In genomic region chr11:90782975-90783374, GRCm38 (mm10) we compare ENCODE assay signal across 8 mouse cellular contexts.
A peak's percentile ranks its signal among the peaks of the same experiment; 100 is the strongest.
DNase-seq lines count a peak whose midpoint lies in the region; ATAC-seq and TF ChIP-seq lines count a peak whose summit lies in the region.

No protein-coding gene starts in this region.

- DNase-seq in hindbrain, embryonic 14.5 days (ENCODE audit: low spot score), result peak; percentile 62
- peak; percentile 24 for DNase-seq in adrenal gland, postnatal 10 days
- peak; percentile 40 for DNase-seq in embryo, embryonic 9.5 days (ENCODE audit: extremely low spot score)
- DNase-seq in layer of hippocampus, adult 2 months (ENCODE audit: low spot score in 2 of 2), result peak in 1 of 2 experiments; percentile 12
- peak; percentile 75 for DNase-seq in midbrain, embryonic 14.5 days
- DNase-seq in gastrocnemius, postnatal 25 days, result no peak

- H3K27ac ChIP-seq in hindbrain, embryonic 14.5 days, result no peak overlapping the region
- H3K27ac ChIP-seq in hindbrain, embryonic 16.5 days (ENCODE audit: low read depth, low read length), result no peak overlapping the region
- no peak overlapping the region for H3K27ac ChIP-seq in layer of hippocampus, adult 2 months
- H3K27ac ChIP-seq in midbrain, embryonic 14.5 days (replicated peaks; ENCODE audit: low read depth, low read length), result no peak overlapping the region

- H3K9me3 ChIP-seq in hindbrain, embryonic 14.5 days (ENCODE audit: control insufficient read depth, low read length), result no peaks in the 10 kb centered on the region
- H3K9me3 ChIP-seq in hindbrain, embryonic 16.5 days (ENCODE audit: control insufficient read depth, low read length), result no peaks in the 10 kb centered on the region
- H3K9me3 ChIP-seq in midbrain, embryonic 14.5 days (ENCODE audit: control insufficient read depth, low read length), result no peaks in the 10 kb centered on the region

- WGBS in hindbrain, embryonic 14.5 days, result 46% methylated on average over 6 of the region's 6 CpGs
- WGBS in hindbrain, embryonic 16.5 days, result 42% methylated on average over 6 of the region's 6 CpGs
- WGBS in midbrain, embryonic 14.5 days, result 51% methylated on average over 6 of the region's 6 CpGs

- H3K4me1 ChIP-seq in hindbrain, embryonic 14.5 days (replicated peaks; ENCODE audit: control insufficient read depth, insufficient read depth, low read length), result no peaks in the 10 kb centered on the region
- H3K4me1 ChIP-seq in hindbrain, embryonic 16.5 days (ENCODE audit: control insufficient read depth, insufficient read depth, low read depth, low read length), result no peaks in the 10 kb centered on the region
- H3K4me1 ChIP-seq in midbrain, embryonic 14.5 days (ENCODE audit: control insufficient read depth, insufficient read depth, low read length), result no peaks in the 10 kb centered on the region

- no peaks in the 10 kb centered on the region for H3K27me3 ChIP-seq in hindbrain, embryonic 14.5 days (ENCODE audit: control insufficient read depth, insufficient read depth, low read length)
- no peaks in the 10 kb centered on the region for H3K27me3 ChIP-seq in hindbrain, embryonic 16.5 days (replicated peaks; ENCODE audit: control insufficient read depth, insufficient read depth, low read length)
- no peaks in the 10 kb centered on the region for H3K27me3 ChIP-seq in midbrain, embryonic 14.5 days (ENCODE audit: control insufficient read depth, insufficient read depth, low read length)

- H3K9ac ChIP-seq in hindbrain, embryonic 14.5 days, result no peak overlapping the region
- no peak overlapping the region for H3K9ac ChIP-seq in hindbrain, embryonic 16.5 days (ENCODE audit: low read depth, low read length)
- no peak overlapping the region for H3K9ac ChIP-seq in midbrain, embryonic 14.5 days (replicated peaks; ENCODE audit: low read length)

- no peak for ATAC-seq in hindbrain, embryonic 14.5 days (ENCODE audit: low FRiP score)
- ATAC-seq in hindbrain, embryonic 16.5 days, result no peak
- ATAC-seq in midbrain, embryonic 14.5 days (ENCODE audit: low FRiP score, low TSS enrichment), result no peak; the same call in 1 of the 2 replicates
- ATAC-seq in monocyte, adult 5-6 weeks (replicated peaks; ENCODE audit: insufficient number of reproducible peaks, low FRiP score, low TSS enrichment, poor library complexity, severe bottlenecking), result no peak

- H3K4me2 ChIP-seq in hindbrain, embryonic 14.5 days (replicated peaks), result no peak overlapping the region
- H3K4me2 ChIP-seq in hindbrain, embryonic 16.5 days (ENCODE audit: low read length), result no peak overlapping the region
- H3K4me2 ChIP-seq in midbrain, embryonic 14.5 days (ENCODE audit: low read length), result no peak overlapping the region

- H3K4me3 ChIP-seq in hindbrain, embryonic 14.5 days (replicated peaks; ENCODE audit: low read length), result no peak overlapping the region
- H3K4me3 ChIP-seq in hindbrain, embryonic 16.5 days (ENCODE audit: low read length), result no peak overlapping the region
- no peak overlapping the region for H3K4me3 ChIP-seq in layer of hippocampus, adult 2 months
- H3K4me3 ChIP-seq in midbrain, embryonic 14.5 days (replicated peaks; ENCODE audit: low read depth, low read length), result no peak overlapping the region

- H3K36me3 ChIP-seq in hindbrain, embryonic 14.5 days (replicated peaks; ENCODE audit: control insufficient read depth, insufficient read depth), result no peaks in the 10 kb centered on the region
- H3K36me3 ChIP-seq in hindbrain, embryonic 16.5 days (ENCODE audit: control insufficient read depth, insufficient read depth, low read length), result no peaks in the 10 kb centered on the region
- H3K36me3 ChIP-seq in midbrain, embryonic 14.5 days (ENCODE audit: control insufficient read depth, insufficient read depth, low read length), result no peaks in the 10 kb centered on the region

- TF ChIP-seq CTCF in layer of hippocampus, adult 2 months (conservative IDR thresholded peaks at IDR 0.05), result peak; percentile 78
